Mouse (Mus musculus) MEL (cell line): ENCODE results near the gene Slc36a3. TPM values are rescaled to one million over a fixed set of nuclear protein-coding genes. Genes with fewer than 3 reads are reported as not detected.

Source experiments
- DNase-seq: peaks from one replicate; pipeline ENCODE4 v3.0.0; 2011; ENCODE audit warnings: low read depth, low spot score
- H3K27ac ChIP-seq: 2 replicates; pipeline ENCODE4 v1.5.1; 2012; ENCODE audit warnings: low read depth, mild to moderate bottlenecking, control low read depth, low read length, moderate library complexity; ENCODE audit not compliant: control insufficient read depth
- H3K27me3 ChIP-seq, 2 experiments: fragments of 150-350 bp in 1 of 2; sonication (generic) in 1 of 2; 2 replicates each; pipeline ENCODE4 v1.6.1; 2012; ENCODE audit warnings: low read length in 2 of 2, mild to moderate bottlenecking in 2 of 2, improper control_type of control experiment in 1 of 2, moderate library complexity in 1 of 2; ENCODE audit not compliant: insufficient read depth in 2 of 2, control insufficient read depth in 1 of 2
- H3K36me3 ChIP-seq, 2 experiments: 2 replicates each; pipeline ENCODE4 v1.6.1; 2012 to 2014; ENCODE audit warnings: low read length in 2 of 2, improper control_type of control experiment in 1 of 2, inconsistent platforms in 1 of 2, mild to moderate bottlenecking in 1 of 2; ENCODE audit not compliant: insufficient read depth in 2 of 2, control insufficient read depth in 1 of 2
- H3K4me1 ChIP-seq, 2 experiments: fragments of 150-350 bp in 1 of 2; sonication (generic) in 1 of 2; 2 replicates each; pipeline ENCODE4 v1.6.1; 2012; ENCODE audit warnings: low read length in 2 of 2, improper control_type of control experiment in 1 of 2, mild to moderate bottlenecking in 1 of 2; ENCODE audit not compliant: insufficient read depth in 2 of 2, control insufficient read depth in 1 of 2
- H3K4me3 ChIP-seq, 2 experiments: fragments of 150-350 bp in 1 of 2; sonication (generic) in 1 of 2; 2 replicates each; pipeline ENCODE4 v1.5.1; 2012; ENCODE audit warnings: low read depth in 2 of 2, low read length in 2 of 2, mild to moderate bottlenecking in 2 of 2, moderate library complexity in 2 of 2, control low read depth in 1 of 2, improper control_type of control experiment in 1 of 2; ENCODE audit not compliant: control insufficient read depth in 1 of 2, insufficient read depth in 1 of 2
- H3K79me2 ChIP-seq: 2 replicates; pipeline ENCODE4 v1.6.1; 2012; ENCODE audit warnings: mild to moderate bottlenecking, low read length, moderate library complexity; ENCODE audit not compliant: control insufficient read depth, poor library complexity, insufficient read depth
- H3K9ac ChIP-seq: 2 replicates; pipeline ENCODE4 v1.6.1; 2012; ENCODE audit warnings: low read depth, mild to moderate bottlenecking, control low read depth, low read length, moderate library complexity; ENCODE audit not compliant: control insufficient read depth, poor library complexity, severe bottlenecking
- H3K9me3 ChIP-seq: fragments of 150-350 bp; sonication (generic); replicated peaks from 2 replicates; pipeline ENCODE4 v1.6.1; 2012; ENCODE audit warnings: mild to moderate bottlenecking, low read length, improper control_type of control experiment, moderate library complexity; ENCODE audit not compliant: insufficient read depth
- EP300 ChIP-seq, 2 experiments: IDR thresholded peaks; 2 replicates each; pipeline ENCODE4 v1.6.1; 2011; ENCODE audit warnings: improper control_type of control experiment in 2 of 2, low read length in 2 of 2, low read depth in 1 of 2, mild to moderate bottlenecking in 1 of 2
- ETS1 ChIP-seq: IDR thresholded peaks from 2 replicates; pipeline ENCODE4 v1.6.1; 2012; ENCODE audit warnings: low read depth, mild to moderate bottlenecking, inconsistent platforms, low read length, improper control_type of control experiment, moderate library complexity
- GABPA ChIP-seq: IDR thresholded peaks from 2 replicates; pipeline ENCODE4 v1.6.1; 2012; ENCODE audit warnings: low read depth, mild to moderate bottlenecking, inconsistent platforms, low read length, improper control_type of control experiment, moderate library complexity
- GATA1 ChIP-seq: IDR thresholded peaks from 2 replicates; pipeline ENCODE4 v1.6.1; 2011; ENCODE audit warnings: low read depth, low read length, improper control_type of control experiment
- HCFC1 ChIP-seq: IDR thresholded peaks from 2 replicates; pipeline ENCODE4 v1.6.1; 2012; ENCODE audit warnings: low read depth, mild to moderate bottlenecking, inconsistent platforms, low read length, improper control_type of control experiment, moderate library complexity
- JUND ChIP-seq: IDR thresholded peaks from 2 replicates; pipeline ENCODE4 v1.6.1; 2011; ENCODE audit warnings: low read depth, mild to moderate bottlenecking, improper control_type of control experiment, low read length
- MAFK ChIP-seq: IDR thresholded peaks from 2 replicates; pipeline ENCODE4 v1.6.1; 2011; ENCODE audit warnings: low read depth, mild to moderate bottlenecking, low read length, improper control_type of control experiment, borderline replicate concordance
- MAX ChIP-seq: IDR thresholded peaks from 2 replicates; pipeline ENCODE4 v1.6.1; 2011; ENCODE audit warnings: low read length, improper control_type of control experiment
- MXI1 ChIP-seq: IDR thresholded peaks from 2 replicates; pipeline ENCODE4 v1.6.1; 2011; ENCODE audit warnings: mild to moderate bottlenecking, low read depth, low read length, improper control_type of control experiment
- MYB ChIP-seq: IDR thresholded peaks from 2 replicates; pipeline ENCODE4 v1.6.1; 2011; ENCODE audit warnings: mild to moderate bottlenecking, low read depth, low read length, improper control_type of control experiment
- MYC ChIP-seq: IDR thresholded peaks from 2 replicates; pipeline ENCODE4 v1.6.1; 2011; ENCODE audit warnings: low read depth, mild to moderate bottlenecking, low read length, improper control_type of control experiment, moderate library complexity
- NELFE ChIP-seq: IDR thresholded peaks from 2 replicates; pipeline ENCODE4 v1.6.1; 2011; ENCODE audit warnings: low read depth, low read length, improper control_type of control experiment
- POLR2AphosphoS2 ChIP-seq: IDR thresholded peaks from 2 replicates; pipeline ENCODE4 v1.6.1; 2011; ENCODE audit warnings: low read length, improper control_type of control experiment
- RAD21 ChIP-seq: IDR thresholded peaks from 2 replicates; pipeline ENCODE4 v1.6.1; 2011; ENCODE audit warnings: mild to moderate bottlenecking, low read depth, low read length, improper control_type of control experiment
- RCOR1 ChIP-seq: IDR thresholded peaks from 2 replicates; pipeline ENCODE4 v1.6.1; 2012; ENCODE audit warnings: low read depth, mild to moderate bottlenecking, inconsistent platforms, low read length, improper control_type of control experiment
- SIN3A ChIP-seq: IDR thresholded peaks from 2 replicates; pipeline ENCODE4 v1.6.1; 2012; ENCODE audit warnings: low read length, improper control_type of control experiment, inconsistent platforms
- SMC3 ChIP-seq: IDR thresholded peaks from 2 replicates; pipeline ENCODE4 v1.6.1; 2011; ENCODE audit warnings: low read depth, low read length, improper control_type of control experiment
- TAL1 ChIP-seq: IDR thresholded peaks from 2 replicates; pipeline ENCODE4 v1.6.1; 2012; ENCODE audit warnings: mild to moderate bottlenecking, inconsistent platforms, low read length, moderate library complexity, mixed read lengths
- TBP ChIP-seq: IDR thresholded peaks from 2 replicates; pipeline ENCODE4 v1.8.0; 2011; ENCODE audit warnings: low read depth, low read length, improper control_type of control experiment
- TCF12 ChIP-seq: IDR thresholded peaks from 2 replicates; pipeline ENCODE4 v1.6.1; 2014; ENCODE audit warnings: low read depth, mild to moderate bottlenecking, inconsistent platforms, low read length, improper control_type of control experiment, moderate library complexity
- ZNF384 ChIP-seq: IDR thresholded peaks from 2 replicates; pipeline ENCODE4 v1.6.1; 2012; ENCODE audit warnings: low read depth, mild to moderate bottlenecking, inconsistent platforms, low read length, improper control_type of control experiment
- polyA plus RNA-seq, 2 experiments: library from polyadenylated mRNA; stranded (reverse) in 1 of 2; unstranded in 1 of 2; fragments of >175 nt in 1 of 2; fragments of >200 nt in 1 of 2; gene quantifications; 2 replicates each; pipeline versions ENCODE4 v1.2.1 to v1.2.4; 2012; ENCODE audit warnings: low replicate concordance in 2 of 2, low read depth in 1 of 2; ENCODE audit not compliant: insufficient read length in 2 of 2, insufficient read depth in 1 of 2, missing spikeins in 1 of 2
- total RNA-seq: library from RNA; depleted of rRNA; stranded (reverse); fragments of 300-350 nt; gene quantifications from 2 replicates; pipeline ENCODE4 v1.2.3, GENCODE M21; 2012

The Slc36a3 gene
- total and polyA plus RNA-seq, 3 experiments = 0.12 to 0.15 TPM; not detected in 1

GRCm38 (mm10) chr11:55117031-55117430, 34.5 kb downstream of the Slc36a3 start:
- no peaks in the 10 kb centered on the region for H3K27me3 ChIP-seq
- no peaks in the 10 kb centered on the region; the same call in 1 of the 2 replicates for H3K79me2 ChIP-seq
- H3K9me3 ChIP-seq = no peaks in the 10 kb centered on the region
- peak overlapping the region; percentile 2; the same call in 1 of the 2 replicates for H3K27ac ChIP-seq
- DNase-seq = peak; percentile 78
- 0 out of 2 replicates have a peak, but pooled peaks have one; percentile 50 for TF ChIP-seq HCFC1
- TF ChIP-seq ETS1 = peak; percentile 56; the same call in 1 of the 2 replicates
- TF ChIP-seq TAL1 = peak; percentile 45
- peak; percentile 30; the same call in 1 of the 2 replicates for TF ChIP-seq SIN3A
- TF ChIP-seq EP300 (IDR thresholded peaks at IDR 0.05; ENCODE audit: low read depth in 1 of 2, low read length in 2 of 2) = peak; percentile 87 to 90
- TF ChIP-seq TBP = 0 out of 2 replicates have a peak, but pooled peaks have one; percentile 30
- peak; percentile 78 for TF ChIP-seq GATA1
- TF ChIP-seq MAX = peak; percentile 61
- peak; percentile 89 for TF ChIP-seq TCF12
- TF ChIP-seq MXI1 = 0 out of 2 replicates have a peak, but pooled peaks have one; percentile 25
- TF ChIP-seq RCOR1 = peak; percentile 65
- peak; percentile 75; the same call in 1 of the 2 replicates for TF ChIP-seq MYB
- TF ChIP-seq GABPA = no peak
- TF ChIP-seq ZNF384 = no peak
- TF ChIP-seq RAD21 = no peak
- no peak overlapping the region for H3K4me3 ChIP-seq
- H3K36me3 ChIP-seq = peaks cover 0 to 20% of the 10 kb centered on the region in 2 experiments; a peak in 2 of 4 replicates
- H3K4me1 ChIP-seq = peaks cover 17 to 29% of the 10 kb centered on the region in 2 experiments
- no peak overlapping the region for H3K9ac ChIP-seq

GRCm38 (mm10) chr11:55116004-55116403, 35.5 kb downstream of the Slc36a3 start:
- no peaks in the 10 kb centered on the region for H3K9me3 ChIP-seq
- no peak overlapping the region for H3K9ac ChIP-seq
- peaks cover 0 to 17% of the 10 kb centered on the region in 2 experiments; a peak in 2 of 4 replicates for H3K36me3 ChIP-seq
- H3K27me3 ChIP-seq = no peaks in the 10 kb centered on the region
- no peak overlapping the region for H3K27ac ChIP-seq
- no peak overlapping the region for H3K4me3 ChIP-seq
- peak; percentile 58 for DNase-seq
- no peaks in the 10 kb centered on the region; the same call in 1 of the 2 replicates for H3K79me2 ChIP-seq
- peaks cover 14 to 22% of the 10 kb centered on the region in 2 experiments for H3K4me1 ChIP-seq
- TF ChIP-seq SMC3 (no peak), JUND (peak; percentile 61; the same call in 1 of the 2 replicates), GATA1 (peak; percentile 59; the same call in 1 of the 2 replicates), MXI1 (no peak), EP300 (IDR thresholded peaks at IDR 0.05; ENCODE audit: low read depth in 1 of 2, low read length in 2 of 2) (peak; percentile 29 to 58; a peak in 3 of 4 replicates), MAFK (no peak), NELFE (no peak), POLR2AphosphoS2 (no peak), MYC (0 out of 2 replicates have a peak, but pooled peaks have one; percentile 36), HCFC1 (0 out of 2 replicates have a peak, but pooled peaks have one; percentile 27), ETS1 (peak; percentile 45; the same call in 1 of the 2 replicates), RCOR1 (0 out of 2 replicates have a peak, but pooled peaks have one; percentile 12)
